Mouse (Mus musculus): ENCODE data around the gene Egfl8.

Gene Egfl8

DNA sequence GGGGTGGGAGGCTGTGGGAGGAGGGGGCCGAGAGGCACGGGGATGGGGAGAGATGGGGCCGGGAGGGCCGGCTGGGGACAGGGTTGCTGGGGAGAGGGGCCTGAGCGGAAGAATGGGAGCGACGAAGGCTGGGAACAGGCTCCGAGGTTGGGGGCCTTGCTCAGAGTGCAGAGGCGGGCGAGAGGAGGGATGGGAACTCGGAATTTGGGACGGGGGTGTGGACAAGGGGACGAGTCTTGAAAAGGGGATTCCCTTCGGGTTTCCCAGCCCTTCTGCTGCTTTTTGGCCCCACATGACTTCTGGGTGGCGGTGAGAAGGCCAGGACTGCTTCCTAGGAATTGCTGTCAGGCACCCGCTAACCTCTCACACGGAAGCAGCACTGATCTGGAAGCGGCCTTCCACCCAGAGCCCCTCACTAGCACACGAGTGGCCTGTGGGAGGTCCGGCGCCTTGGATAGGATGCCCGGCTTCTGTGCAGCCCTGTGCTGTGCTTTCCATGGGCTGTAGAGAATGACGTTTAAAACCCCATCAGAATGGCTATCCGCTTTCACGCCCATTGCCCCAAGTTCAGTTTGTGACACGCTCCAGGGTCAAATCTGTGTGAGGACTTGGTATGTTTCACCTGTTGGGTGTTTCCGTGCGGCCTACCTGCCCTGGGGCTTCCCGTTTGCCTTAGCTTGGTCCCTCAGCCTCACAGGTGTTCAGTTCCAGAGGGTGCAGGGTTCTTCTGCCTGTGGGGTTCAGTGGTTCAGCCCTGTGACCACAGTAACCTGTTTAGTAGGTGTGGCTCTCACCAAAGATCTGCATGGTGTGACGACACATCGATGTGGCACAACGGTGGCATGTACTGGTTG is 9.4 kb downstream of the Egfl8 start:
- in situ Hi-C loops (cut with MboI; ENCODE audit: low pct_unique_long_range_greater_than_20kb in 1 of 2, low sequenced_read_pairs in 2 of 2, unreplicated experiment in 1 of 2), result no loop called here

DNA sequence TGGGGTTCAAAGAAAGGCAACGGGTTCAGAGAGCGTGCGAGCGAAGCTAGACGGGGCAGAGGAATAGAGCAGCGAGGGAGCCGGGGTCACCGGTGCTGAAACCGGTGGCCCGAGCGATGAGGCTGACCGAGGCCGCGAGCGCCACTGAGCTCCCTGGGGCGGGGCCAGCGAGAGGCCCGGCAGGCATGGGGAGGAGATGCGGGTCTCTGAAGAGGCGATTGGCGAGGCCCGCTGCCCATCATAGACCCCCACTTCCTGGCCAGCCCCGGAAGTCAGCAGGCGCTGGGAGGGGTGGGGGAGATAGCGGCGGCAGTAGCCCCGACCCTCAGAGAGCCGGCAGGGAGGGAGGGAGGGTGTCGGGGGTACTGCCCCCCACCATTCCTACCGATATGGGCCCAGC is 10.2 kb downstream of the Egfl8 start:
- in situ Hi-C loops (cut with MboI; ENCODE audit: low pct_unique_long_range_greater_than_20kb in 1 of 2, low sequenced_read_pairs in 2 of 2, unreplicated experiment in 1 of 2), result no loop called here

DNA sequence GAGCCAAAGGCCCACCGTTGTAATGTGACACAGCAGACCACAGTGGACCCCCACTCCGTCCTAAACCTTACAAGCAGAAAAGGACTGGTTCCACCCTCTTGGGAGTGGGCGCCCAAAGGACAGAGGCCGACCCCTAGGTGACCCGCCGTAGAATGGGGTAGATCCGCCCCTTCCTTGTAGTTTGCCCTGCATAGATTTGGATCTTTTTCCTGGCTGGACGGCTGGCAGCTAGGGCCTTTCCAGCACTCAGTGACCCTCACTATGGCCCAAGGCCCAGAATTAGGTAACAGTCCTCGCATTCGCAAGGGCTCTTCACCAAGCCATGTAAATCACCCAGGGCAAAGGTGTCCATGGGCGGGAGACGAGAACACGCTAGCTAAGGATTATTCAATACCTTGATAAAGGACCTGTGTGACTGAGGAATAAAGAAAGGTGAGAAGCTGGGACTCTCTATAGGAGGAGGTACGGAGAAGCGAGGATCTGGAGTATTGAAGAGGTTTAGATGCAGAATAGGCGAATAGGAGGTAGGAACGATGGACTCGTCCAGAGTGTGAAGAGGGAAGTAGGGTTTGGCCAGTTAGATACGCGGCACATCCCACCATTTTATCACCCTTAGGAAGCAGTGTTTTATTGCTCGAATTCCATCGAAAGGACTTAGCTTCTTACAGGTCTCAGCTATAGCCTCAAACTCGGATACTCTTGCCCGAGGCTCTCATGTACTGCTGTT is 11.1 kb downstream of the Egfl8 start:
- in situ Hi-C loops (cut with MboI; ENCODE audit: low pct_unique_long_range_greater_than_20kb in 1 of 2, low sequenced_read_pairs in 2 of 2, unreplicated experiment in 1 of 2), result no loop called here

DNA sequence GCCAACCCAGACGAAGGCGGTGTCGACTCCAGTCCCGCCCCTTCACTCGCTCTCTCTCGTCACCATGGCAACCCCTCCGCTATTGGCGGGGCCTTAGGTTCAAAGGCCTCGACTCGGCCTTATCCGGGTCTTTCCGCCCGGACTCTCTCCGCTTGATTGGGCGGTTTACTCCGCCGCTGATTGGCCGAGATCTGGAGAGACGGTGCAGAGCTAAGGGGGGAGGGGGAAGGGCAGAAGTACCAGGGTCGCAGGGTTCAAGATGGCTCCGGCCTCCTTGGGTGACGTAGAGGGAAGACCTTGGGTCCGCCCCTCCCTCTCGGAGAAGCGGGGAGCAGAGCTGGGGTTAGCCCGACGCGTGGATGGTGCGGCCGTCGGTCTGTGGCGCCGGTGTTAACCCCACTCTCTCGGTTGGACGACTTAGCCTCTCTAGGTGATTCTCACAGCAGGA is 11.7 kb downstream of the Egfl8 start, which contains the start of gene Agpat1:
TSS of gene Agpat1 (plus strand) at position 202 of the 448 bp plus-strand sequence.
- in situ Hi-C loops (cut with MboI; ENCODE audit: low pct_unique_long_range_greater_than_20kb in 1 of 2, low sequenced_read_pairs in 2 of 2, unreplicated experiment in 1 of 2), result no loop called here

DNA sequence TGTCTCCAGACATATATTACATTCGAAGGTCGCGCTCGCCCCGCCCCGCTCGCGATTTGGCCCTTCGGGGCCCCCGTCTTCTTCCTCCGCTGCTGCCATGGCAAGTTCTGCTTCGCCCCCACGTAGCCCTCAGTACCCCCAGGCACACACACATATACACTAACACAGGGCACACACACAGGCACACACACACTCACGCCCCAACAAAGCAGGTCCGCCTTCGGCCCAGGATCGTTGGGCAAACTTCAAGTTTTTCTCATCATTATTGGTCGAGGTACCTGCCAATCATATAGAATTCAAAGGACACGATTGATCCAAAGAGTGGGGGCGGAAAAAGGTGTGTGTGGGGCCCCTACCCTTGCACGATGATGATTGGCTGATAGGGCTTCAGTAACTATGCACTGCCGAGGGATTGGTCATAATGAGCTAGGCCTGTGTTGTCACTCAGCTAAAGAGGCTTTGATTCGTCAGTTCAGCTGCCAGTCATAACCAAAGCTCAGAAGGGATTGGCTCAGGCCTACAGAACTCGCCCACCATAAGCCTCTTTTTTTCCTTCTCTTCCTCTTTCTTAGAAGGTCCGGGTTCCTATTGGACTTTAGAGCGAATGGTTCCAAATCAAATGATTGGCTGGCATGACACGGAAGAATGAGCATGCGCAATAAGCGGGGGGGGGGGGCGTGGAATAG is 12.3 kb downstream of the Egfl8 start, which contains the start of gene Rnf5:
TSS of gene Rnf5 (minus strand) at position 316 of the 686 bp plus-strand sequence.
- in situ Hi-C loops (cut with MboI; ENCODE audit: low pct_unique_long_range_greater_than_20kb in 1 of 2, low sequenced_read_pairs in 2 of 2, unreplicated experiment in 1 of 2), result no loop called here

DNA sequence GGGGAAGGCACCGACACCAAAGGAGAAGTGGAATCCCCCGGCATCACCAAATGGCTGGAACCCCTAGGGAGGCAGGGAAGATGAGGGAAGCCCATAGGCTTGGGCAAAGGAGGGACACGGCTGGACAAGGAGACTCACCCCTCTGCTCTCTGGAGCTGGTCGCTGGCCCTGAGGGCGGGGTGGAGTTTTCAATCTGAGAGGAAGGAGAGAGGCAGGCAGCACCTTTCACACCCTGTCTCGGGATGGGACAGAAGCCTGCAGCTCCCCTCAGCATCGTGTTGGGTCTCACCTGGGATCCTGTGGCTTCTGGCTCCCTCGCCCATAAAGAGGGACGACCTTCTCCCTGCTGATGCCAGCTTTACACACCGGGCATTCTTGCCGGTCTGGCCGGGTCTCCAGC is 14.0 kb downstream of the Egfl8 start:
- in situ Hi-C loops (cut with MboI; ENCODE audit: low pct_unique_long_range_greater_than_20kb in 1 of 2, low sequenced_read_pairs in 2 of 2, unreplicated experiment in 1 of 2), result no loop called here

DNA sequence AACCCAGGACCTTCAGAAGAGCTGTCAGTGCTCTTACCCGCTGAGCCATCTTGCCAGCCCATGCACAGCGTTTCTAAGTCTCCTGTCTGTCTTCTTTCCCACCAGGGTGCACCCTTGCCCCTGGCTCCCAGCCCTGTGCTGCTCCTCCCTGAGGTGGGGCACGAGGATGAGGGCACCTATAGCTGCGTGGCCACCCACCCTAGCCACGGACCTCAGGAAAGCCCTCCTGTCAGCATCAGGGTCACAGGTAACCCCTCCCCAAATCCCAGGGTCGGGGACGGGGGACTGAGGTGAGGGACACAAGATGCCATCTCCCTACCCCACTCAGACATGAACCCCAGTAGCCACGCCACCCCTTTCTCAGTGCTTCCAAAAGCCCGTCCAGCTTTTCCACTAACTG is 15.9 kb downstream of the Egfl8 start:
- in situ Hi-C loops (cut with MboI; ENCODE audit: low pct_unique_long_range_greater_than_20kb in 1 of 2, low sequenced_read_pairs in 2 of 2, unreplicated experiment in 1 of 2), result no loop called here

DNA sequence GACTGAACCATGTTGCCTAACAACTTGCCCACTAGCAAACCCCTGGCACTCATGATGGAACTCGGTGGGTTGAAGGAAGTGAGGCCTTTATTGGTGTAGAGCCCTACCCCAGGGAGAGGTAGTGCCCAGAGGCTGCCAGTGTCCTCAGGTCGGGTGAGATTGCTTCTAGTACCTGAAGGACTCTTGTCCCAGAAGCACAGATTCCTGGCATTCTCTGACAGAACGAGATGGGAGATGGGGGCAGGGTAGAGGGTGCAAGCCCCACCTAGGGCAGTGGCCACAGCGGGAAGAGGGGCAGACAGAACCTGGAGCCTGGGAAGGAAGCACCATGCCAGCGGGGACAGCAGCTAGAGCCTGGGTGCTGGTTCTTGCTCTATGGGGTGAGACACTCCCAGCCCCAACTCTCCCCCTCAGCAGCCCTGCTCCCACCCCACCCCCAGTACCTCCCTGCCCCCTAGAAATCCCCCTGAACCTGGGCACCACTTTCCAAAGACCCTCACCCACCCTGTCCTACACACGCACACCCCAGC is 18.1 kb downstream of the Egfl8 start, which contains the start of gene Ager:
TSS of gene Ager (plus strand) at position 297 of the 530 bp plus-strand sequence.
- in situ Hi-C loops (cut with MboI; ENCODE audit: low pct_unique_long_range_greater_than_20kb in 1 of 2, low sequenced_read_pairs in 2 of 2, unreplicated experiment in 1 of 2), result no loop called here

DNA sequence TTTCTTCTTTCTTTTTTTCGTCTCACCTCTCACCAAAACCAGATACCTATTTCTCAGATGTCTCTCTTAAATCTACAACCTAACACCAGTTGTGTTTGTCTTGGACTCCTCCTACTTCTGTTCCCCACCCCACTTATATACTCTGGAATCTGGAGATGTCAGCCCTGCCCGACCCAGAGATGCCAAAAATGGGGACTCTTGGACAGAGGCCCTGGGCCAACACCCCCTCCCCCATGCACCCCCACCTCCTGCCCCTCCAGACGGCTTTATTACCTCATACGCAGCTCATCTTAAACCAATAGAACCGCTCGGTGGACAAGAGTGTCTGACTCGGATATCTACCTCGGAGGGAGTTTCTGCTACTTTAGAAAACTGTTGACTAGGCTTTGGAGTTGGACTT is 19.7 kb downstream of the Egfl8 start:
- in situ Hi-C loops (cut with MboI; ENCODE audit: low pct_unique_long_range_greater_than_20kb in 1 of 2, low sequenced_read_pairs in 2 of 2, unreplicated experiment in 1 of 2), result no loop called here

DNA sequence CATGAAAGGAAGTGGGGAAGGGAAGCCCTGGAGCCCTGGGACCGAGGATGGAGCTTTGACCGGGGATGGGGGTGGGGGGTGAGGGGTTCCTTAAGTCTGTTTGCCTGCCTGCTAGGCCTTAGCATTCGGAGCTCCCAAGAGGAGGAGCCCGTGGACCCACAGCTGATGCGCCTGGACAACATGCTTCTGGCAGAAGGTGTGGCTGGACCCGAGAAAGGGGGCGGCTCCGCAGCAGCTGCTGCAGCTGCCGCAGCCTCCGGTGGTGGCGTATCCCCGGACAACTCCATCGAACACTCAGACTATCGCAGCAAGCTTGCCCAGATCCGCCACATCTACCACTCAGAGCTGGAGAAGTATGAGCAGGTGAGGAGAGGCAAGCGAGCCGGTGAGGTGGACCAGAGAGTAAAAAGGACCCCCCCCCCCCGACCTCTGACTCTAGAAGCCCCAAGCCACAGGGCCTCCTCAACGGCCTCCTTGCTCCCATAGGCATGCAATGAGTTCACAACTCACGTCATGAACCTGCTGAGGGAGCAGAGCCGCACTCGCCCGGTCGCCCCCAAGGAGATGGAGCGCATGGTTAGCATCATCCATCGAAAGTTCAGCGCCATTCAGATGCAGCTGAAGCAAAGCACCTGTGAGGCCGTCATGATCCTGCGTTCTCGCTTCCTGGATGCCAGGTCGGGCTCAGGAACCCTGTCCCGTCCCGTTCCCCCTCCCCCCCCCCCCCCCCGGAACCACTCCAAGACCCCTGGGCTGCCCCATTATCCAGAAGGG is 21.8 kb downstream of the Egfl8 start:
- in situ Hi-C loops (cut with MboI; ENCODE audit: low pct_unique_long_range_greater_than_20kb in 1 of 2, low sequenced_read_pairs in 2 of 2, unreplicated experiment in 1 of 2), result no loop called here

DNA sequence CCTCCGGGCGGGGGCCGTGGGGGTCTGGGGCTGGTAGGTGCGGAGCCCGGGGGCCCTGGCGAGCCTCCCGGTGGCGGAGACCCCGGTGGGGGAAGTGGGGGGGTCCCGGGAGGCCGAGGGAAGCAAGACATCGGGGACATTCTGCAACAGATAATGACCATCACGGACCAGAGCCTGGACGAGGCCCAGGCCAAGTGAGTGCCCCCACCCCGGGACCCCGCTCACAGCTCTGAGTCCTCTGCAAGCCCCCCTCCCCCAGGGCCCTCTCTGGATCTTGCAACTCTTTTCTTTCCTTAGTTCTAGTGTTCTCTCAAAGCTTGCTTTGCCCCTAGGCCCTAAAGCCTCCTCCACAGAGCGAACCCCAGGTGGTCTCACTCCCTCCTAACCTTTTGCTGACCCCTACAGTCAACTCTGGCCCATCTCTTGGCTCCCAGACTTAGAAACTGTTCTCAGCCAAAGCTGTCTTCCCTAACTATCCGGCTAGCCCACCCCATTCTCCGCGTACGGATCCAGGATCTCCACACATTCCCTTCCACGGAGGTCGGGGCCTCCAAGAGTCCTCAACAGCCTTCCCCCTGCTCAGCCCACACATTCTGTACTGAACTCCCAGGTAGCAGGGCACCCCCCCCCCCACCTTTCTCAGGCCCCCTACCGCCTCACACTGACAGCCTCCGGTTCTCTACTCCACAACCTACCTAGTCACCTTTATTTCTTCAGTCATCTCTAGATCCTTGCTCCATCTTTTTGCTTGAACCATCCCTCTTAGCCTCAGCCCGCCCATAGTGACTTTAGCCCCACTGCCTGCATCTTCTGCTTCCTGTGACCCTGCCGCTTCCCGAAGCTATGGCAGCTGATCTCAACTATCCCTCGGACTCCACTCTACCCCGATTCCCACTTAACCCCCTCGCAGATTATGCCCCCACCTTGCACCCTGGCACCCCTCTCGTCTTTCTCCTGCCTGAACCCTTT is 22.9 kb downstream of the Egfl8 start:
- in situ Hi-C loops (cut with MboI; ENCODE audit: low pct_unique_long_range_greater_than_20kb in 1 of 2, low sequenced_read_pairs in 2 of 2, unreplicated experiment in 1 of 2), result no loop called here

DNA sequence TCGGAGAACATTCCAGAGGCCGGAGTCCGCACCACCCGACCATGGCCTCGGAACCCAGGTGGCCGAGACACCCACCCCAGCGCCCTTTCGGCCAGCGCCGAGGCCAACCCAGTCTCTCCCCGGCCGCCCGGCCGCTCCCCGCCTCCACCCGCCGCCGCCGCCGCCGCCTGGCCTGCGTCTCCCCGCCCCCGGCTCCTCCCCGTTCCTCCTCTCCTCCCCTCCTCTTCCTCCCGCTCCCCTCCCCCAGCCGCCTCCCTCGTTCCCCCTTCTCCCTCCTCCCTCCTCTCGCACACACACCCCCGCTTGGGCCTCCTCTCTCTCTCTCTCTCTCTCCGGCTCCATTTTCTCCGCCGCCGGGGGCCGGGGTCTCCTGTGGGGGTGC is 23.8 kb downstream of the Egfl8 start:
- in situ Hi-C loops (cut with MboI; ENCODE audit: low pct_unique_long_range_greater_than_20kb in 1 of 2, low sequenced_read_pairs in 2 of 2, unreplicated experiment in 1 of 2), result no loop called here

DNA sequence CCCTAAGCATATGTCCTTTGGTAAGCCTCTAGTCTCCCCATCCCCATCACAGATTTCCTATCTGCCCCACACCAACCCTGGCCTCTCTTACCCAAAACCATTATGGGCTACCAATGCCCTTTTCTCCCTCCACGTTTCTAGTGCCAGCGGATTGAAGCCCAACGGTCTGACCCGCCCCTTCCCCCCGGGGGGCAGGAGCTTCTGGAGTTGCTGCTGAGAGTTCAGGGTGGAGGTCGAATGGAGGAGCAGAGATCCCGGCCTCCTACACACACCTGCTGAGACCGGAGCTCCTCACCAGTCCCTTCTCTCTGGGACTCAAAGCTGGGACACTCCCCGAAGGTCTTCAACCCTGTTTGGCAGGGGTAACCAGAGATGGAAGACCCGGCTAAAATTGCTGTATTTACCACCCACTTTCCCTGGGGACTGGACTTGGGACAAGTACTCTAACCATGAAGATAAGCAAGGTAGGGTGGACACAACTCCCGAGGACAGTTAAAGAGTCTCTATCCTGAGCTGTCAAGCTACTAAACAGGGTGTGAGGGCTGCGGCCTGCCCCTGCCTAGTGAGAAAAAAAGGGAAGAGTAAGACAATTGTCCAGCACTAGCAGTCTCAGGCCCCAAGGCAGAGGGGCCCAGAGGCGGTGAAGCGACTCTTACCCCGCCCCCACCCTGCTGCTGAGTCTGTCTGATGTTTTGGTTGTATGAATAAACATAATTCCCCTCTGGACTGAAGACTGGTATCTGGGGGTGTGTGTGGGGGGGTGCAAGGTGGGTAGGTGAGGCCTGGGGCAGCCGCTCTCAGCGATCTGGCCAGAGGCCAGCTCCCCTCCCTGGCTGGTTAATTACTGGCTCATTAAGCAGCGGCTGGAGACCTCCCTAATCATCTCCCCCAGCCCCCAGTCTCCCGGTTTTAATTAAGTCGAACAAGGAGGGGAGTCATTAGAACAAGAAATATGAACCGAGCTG is 24.5 kb downstream of the Egfl8 start, which contains the start of gene Pbx2:
TSS of gene Pbx2 (plus strand) at position 238 of the 965 bp plus-strand sequence.
- in situ Hi-C loops (cut with MboI; ENCODE audit: low pct_unique_long_range_greater_than_20kb in 1 of 2, low sequenced_read_pairs in 2 of 2, unreplicated experiment in 1 of 2), result no loop called here

DNA sequence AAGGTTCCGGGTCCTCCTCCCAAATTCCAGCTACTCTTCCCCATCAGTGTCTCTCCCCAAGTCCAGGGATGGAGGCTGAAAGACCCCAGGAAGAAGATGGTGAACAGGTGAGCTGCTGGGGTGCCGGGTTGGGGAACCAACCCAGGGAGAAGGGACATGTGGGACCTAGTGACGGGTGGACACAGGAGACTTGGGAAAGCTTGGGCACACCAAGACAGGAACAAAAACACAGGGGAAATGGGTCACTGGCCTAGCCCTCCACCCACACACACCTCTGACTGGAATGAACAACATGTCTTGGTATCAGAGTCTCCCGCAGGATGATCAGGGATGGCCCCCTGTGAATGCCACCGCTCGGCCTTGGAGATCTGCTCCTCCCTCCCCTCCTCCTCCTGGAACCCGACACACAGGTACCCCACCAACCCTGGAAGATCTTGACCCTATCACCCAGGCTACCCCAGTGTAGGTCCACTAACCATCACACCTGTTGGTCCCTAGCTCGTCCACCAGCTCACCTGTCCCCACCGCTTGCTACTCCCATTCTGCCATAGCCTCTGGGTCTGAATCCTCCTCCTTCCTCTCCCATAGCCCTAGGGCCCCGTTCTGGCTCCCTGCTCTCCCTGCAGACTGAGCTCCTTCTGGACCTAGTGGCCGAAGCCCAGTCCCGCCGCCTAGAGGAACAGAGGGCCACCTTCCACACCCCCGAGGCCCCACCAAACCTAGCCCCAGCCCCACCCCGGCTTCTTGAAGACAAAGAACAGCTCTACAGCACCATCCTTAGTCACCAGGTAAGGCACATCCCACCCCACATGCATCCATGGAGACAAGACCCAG is 25.4 kb downstream of the Egfl8 start:
- in situ Hi-C loops (cut with MboI; ENCODE audit: low pct_unique_long_range_greater_than_20kb in 1 of 2, low sequenced_read_pairs in 2 of 2, unreplicated experiment in 1 of 2), result no loop called here

DNA sequence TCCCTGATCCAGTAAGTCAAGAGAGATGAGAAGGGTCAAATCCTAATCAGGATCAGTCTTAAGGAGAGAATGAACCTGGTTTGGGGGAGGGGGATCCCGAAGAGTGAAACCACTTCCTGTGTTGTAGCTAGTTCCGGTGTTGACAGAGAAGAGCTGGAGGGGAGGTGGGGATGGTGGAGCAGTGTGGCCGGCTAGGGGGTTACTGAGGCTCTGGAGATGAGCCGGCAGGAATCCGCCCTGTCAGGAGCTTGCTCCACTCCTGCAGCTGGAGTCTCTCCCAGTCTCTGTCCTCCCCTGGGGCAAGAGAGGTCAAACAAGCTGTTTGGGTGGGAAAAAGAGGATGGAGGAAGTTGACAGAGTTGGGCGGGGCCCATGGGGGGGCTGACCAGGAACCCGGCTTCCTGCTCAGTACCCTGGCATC is 26.1 kb downstream of the Egfl8 start, which contains the start of gene Gpsm3:
TSS of gene Gpsm3 (plus strand) at position 126 of the 421 bp plus-strand sequence.
- in situ Hi-C loops (cut with MboI; ENCODE audit: low pct_unique_long_range_greater_than_20kb in 1 of 2, low sequenced_read_pairs in 2 of 2, unreplicated experiment in 1 of 2), result no loop called here

Measured in mouse embryonic stem cell (cell line).